Mouse (Mus musculus): ENCODE measurements around the gene Il2rb.

- no peak for TF ChIP-seq HCFC1 (IDR thresholded peaks at IDR 0.05; ENCODE audit: low read depth, low read length)
- no peak for TF ChIP-seq MAZ (IDR thresholded peaks at IDR 0.05; ENCODE audit: low read depth, low read length)
- TF ChIP-seq EP300 (IDR thresholded peaks at IDR 0.05; ENCODE audit: low read depth in 1 of 2, low read length in 2 of 2), result no peak; a peak in 1 of 4 replicates
- TF ChIP-seq ZNF384 (IDR thresholded peaks at IDR 0.05; ENCODE audit: low read depth, low read length), result no peak
- no peak for TF ChIP-seq ZKSCAN1 (IDR thresholded peaks at IDR 0.05; ENCODE audit: low read depth, low read length)
- peak in 1 of 3 experiments; percentile 44; a peak in 2 of 6 replicates for TF ChIP-seq CTCF (IDR thresholded peaks at IDR 0.05 in 2 of 3, conservative IDR thresholded peaks at IDR 0.05 in 1 of 3; ENCODE audit: control insufficient read depth in 1 of 3, insufficient read depth in 1 of 3, low read depth in 2 of 3, low read length in 3 of 3, poor library complexity in 1 of 3, severe bottlenecking in 1 of 3)
- no peak for TF ChIP-seq POLR2A (IDR thresholded peaks at IDR 0.05; ENCODE audit: control insufficient read depth in 1 of 2, insufficient read depth in 1 of 2, low read depth in 1 of 2, low read length in 2 of 2, poor library complexity in 1 of 2)
- no peak for TF ChIP-seq USF2 (IDR thresholded peaks at IDR 0.05; ENCODE audit: borderline replicate concordance in 1 of 2, insufficient read depth in 1 of 2, low read depth in 1 of 2, low read length in 2 of 2)
- TF ChIP-seq RCOR1 (IDR thresholded peaks at IDR 0.05; ENCODE audit: low read depth, low read length), result no peak
- no peak for TF ChIP-seq E2F4 (IDR thresholded peaks at IDR 0.05; ENCODE audit: borderline replicate concordance, low read depth, low read length)
- TF ChIP-seq GATA1 (IDR thresholded peaks at IDR 0.05; ENCODE audit: low read depth, low read length), result no peak
- no peak for TF ChIP-seq MAX (IDR thresholded peaks at IDR 0.05; ENCODE audit: low read length)
These were observed 58.5 kb downstream of the Il2rb start for GRCm38 (mm10) chr15:78436380-78437192.

Data from MEL (cell line).